19 mouse cellular contexts compared by ENCODE assay signal in the genomic region with DNA sequence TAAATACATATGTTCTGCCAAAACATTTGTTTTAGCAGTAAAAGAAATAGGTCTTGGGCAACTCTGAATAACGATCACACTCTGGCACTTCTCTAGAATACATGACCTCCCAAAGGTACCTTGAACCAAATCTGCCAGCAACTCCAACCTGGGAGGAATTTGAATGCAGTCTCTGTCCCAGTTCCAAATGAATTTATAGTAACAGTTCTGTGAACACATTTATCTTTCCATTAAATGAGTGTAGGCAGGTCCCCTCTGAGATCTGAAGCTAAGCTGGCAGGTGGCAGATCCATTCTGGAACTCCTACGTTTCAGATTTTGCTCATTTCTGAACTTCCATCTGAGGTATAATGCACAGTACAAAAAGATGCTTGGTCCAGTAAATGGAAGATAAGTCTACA.
A peak's percentile ranks its signal among the peaks of the same experiment; 100 is the strongest.
DNase-seq lines count a peak whose midpoint lies in the region.
"Had no signal": no experiment of that assay in that cellular context is flagged by ENCODE, and none has a peak within 500 bp of the region (broad histone marks: within the 10 kb centered on the region; RNA-seq: fewer than 3 reads in every experiment).

No protein-coding gene starts in this region.

- H3K4me1 ChIP-seq in heart, embryonic 10.5 days, result no peaks in the 10 kb centered on the region
- H3K4me1 ChIP-seq: embryonic facial prominence, embryonic 12.5 days; hindbrain, embryonic 12.5 days; megakaryocyte, embryonic 14.5 days had no signal

- intact Hi-C loops in left cerebral cortex, postnatal 4 days (cut with DNase I), result no loop called here

- whole genome bisulfite sequencing in heart, embryonic 10.5 days, result 77% methylated on average over 2 of the region's 2 CpGs

- no peaks in the 10 kb centered on the region for H3K27me3 ChIP-seq in heart, embryonic 10.5 days (ENCODE audit: insufficient read depth, poor library complexity, severe bottlenecking)
- H3K27me3 ChIP-seq: embryonic facial prominence, embryonic 12.5 days; hindbrain, embryonic 12.5 days; megakaryocyte, embryonic 14.5 days; Patski had no signal

- peak; percentile 35 for DNase-seq in left cerebral cortex, adult 11 months (ENCODE audit: low spot score)
- no peak for DNase-seq in left cerebral cortex, postnatal 4 days
- DNase-seq in cerebellum, adult 9-11 months, result peak; percentile 49
- peak; percentile 31 to 44 for DNase-seq in layer of hippocampus, postnatal 36 days
- no peak for DNase-seq in neural tube, embryonic 10.5 days (ENCODE audit: extremely low spot score, low spot score)
- no peak for DNase-seq in urinary bladder, postnatal 10 days (ENCODE audit: low spot score)
- no peak for DNase-seq in heart, embryonic 10.5 days (ENCODE audit: low spot score)
- DNase-seq: adrenal gland, postnatal 14 days; gastrocnemius, postnatal 25 days; heart, postnatal 10 days; liver; liver, postnatal 0 days; lung, postnatal 14 days; thymus, adult 18-20 months had no signal

- H3K36me3 ChIP-seq in heart, embryonic 10.5 days, result no peaks in the 10 kb centered on the region
- H3K36me3 ChIP-seq: embryonic facial prominence, embryonic 12.5 days; hindbrain, embryonic 12.5 days had no signal

- no peaks in the 10 kb centered on the region for H3K9me3 ChIP-seq in heart, embryonic 10.5 days
- H3K9me3 ChIP-seq: embryonic facial prominence, embryonic 12.5 days; hindbrain, embryonic 12.5 days; megakaryocyte, embryonic 14.5 days had no signal

- H3K4me3 ChIP-seq in heart, embryonic 10.5 days, result no peak overlapping the region
- H3K4me3 ChIP-seq: embryonic facial prominence, embryonic 12.5 days; hindbrain, embryonic 12.5 days; megakaryocyte, embryonic 14.5 days had no signal

- H3K27ac ChIP-seq in heart, embryonic 10.5 days, result no peak overlapping the region
- H3K27ac ChIP-seq: embryonic facial prominence, embryonic 12.5 days; hindbrain, embryonic 12.5 days; kidney, postnatal 0 days had no signal

Comparison
In these comparisons a context has a peak if more than half of its experiments do, and no peak if none do; other contexts are left out.
1. DNase-seq: peak in left cerebral cortex, adult 11 months (single experiment), cerebellum, adult 9-11 months (single experiment) and layer of hippocampus, postnatal 36 days (2 of 2); none in left cerebral cortex, postnatal 4 days (single experiment), neural tube, embryonic 10.5 days (single experiment), urinary bladder, postnatal 10 days (single experiment) and heart, embryonic 10.5 days (single experiment).